Mouse (Mus musculus) lung, postnatal 10 days (tissue): ENCODE measurements around the gene Chad.

Source experiments
- DNase-seq: peaks from one replicate; pipeline ENCODE4 v3.0.0; 2021

The Chad gene

DNA sequence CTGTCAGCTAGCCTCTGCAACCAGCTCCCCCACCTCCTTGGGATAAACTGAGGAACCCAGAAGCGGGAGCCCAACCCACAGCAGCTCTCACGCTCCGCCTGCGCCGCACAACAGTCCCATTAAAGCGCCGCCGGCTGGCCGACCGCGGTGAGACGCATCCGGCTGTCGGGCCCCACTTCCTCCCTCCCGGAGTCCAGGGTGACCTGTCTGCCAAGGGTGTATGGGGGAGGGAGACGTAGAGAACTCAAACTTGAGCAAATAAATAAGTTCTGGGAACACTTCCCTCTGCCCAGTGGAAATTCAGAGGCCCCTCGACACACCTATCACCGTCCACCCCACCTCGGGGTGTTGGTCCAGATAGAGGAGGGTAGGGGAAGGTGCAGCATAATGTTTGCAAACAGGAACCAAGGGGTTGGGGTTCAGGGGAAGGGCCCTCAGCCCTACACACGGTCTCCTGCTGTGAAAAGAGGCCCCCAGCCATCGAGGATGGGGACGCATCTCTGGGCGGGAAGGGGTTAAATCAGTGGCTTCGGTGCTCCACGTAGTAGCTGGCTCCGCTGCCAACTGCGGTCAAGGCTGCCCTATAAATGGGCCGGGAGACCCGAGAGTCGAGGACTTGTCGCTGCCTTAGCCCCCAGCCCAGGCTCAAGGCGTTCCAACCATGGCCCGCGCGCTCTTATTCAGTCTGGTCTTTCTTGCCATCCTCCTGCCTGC lies at the start of gene Chad:
TSS of gene Chad (plus strand) at position 611 of the 714 bp plus-strand sequence.
- DNase-seq, result peak; percentile 82

DNA sequence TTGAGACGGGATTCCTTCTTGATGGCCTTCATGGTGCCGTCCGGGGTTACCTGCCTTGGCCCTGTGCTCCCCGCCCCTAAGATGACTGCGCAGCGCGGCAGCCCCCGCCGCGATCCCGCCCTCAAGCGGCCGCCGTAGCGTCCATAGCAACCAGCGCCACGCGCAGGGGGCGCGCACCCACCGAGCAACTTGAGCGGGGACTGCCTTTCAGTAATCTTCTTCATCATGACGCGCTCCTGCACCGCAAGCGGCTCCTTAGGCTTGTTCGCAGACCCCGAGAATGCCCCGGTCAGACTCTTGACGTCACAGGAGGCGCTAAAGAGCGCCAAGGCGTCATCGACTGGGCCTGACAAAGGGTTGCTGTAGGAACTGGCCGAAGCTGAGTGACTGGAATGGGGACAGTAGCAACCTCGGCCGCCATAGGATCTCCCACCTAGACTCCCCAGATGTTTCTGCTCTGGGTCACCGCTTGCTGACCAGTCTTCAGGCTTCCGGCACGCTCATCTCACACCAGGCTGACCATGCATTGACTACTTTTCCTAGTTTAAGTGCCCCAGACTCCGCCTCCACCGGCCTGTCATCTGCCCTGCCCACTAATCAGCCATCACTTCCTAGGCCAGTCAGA lies 43.5 kb upstream of the Chad start, which contains the start of gene Mycbpap:
TSS of gene Mycbpap (minus strand) at position 524 of the 625 bp plus-strand sequence.
- DNase-seq, result peak; percentile 68

DNA sequence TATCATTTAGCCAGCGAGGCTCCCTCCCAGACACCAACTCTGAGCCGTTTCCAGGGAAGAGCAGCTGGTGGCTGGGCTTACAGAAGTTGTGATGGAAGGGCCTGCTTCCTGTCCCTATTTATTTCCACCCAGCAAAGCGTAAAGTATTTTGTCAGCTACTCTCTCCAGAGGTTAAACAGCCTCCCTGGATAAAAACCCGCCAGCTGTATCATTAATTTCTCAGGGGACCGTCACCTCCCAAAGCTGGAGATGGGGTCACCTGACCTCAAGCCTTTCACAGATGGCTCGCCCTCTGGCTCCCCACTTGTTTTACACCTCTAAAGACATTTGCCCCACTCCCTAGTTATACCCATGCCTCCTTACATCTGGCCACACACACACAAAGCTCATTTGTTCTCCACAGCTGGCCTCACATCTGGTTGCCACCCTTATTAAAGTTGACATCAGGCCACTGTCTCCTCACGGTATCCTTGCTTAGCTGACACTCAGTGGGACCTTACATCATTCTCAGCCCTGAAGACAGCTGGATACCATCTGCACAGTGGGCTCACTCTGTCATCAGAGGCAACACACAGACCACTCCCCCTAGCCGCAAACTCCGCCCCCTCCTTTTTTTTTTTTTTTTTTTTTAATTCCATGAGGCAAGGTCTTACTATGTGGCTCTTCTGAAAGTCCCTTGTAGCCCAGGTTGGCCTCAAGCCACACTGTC lies 38.5 kb upstream of the Chad start:
- DNase-seq, result peak; percentile 34

DNA sequence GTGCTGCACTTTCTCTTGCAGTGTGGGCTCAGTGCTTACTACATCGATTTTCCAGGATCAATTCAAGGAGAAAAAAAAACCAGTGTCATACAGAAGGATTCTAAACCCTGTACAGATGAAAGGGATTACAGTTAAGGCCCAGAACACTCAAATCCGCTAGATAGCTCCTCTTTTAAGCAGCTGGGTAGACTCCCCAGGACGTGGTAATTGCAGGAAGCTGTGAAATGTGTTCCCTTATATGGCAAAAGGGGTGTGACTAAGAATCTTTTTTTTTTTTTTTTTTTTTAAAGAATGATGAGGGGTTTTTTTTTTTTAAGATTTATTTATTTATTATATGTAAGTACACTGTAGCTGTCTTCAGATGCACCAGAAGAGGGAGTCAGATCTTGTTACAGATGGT lies 36.0 kb upstream of the Chad start:
- no peak for DNase-seq

DNA sequence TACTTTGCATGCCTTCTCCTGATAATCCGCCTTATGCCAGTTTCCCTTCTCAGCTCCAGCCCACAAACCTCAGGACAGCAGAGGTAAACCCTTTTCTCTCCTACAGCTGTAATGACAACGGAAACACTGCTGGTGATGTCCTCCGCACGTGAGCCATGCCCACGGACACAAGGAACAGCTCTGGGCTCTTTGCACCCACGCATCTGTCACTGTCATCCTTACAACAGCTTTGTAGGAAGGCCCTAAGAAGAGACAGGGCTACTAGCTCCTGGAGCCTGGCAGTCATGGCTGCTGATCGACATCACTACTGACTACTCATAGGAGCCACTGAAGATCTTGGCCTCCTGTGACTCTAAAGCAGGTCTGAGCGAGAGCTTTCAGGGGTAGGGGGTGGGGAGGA lies 31.7 kb upstream of the Chad start:
- no peak for DNase-seq

DNA sequence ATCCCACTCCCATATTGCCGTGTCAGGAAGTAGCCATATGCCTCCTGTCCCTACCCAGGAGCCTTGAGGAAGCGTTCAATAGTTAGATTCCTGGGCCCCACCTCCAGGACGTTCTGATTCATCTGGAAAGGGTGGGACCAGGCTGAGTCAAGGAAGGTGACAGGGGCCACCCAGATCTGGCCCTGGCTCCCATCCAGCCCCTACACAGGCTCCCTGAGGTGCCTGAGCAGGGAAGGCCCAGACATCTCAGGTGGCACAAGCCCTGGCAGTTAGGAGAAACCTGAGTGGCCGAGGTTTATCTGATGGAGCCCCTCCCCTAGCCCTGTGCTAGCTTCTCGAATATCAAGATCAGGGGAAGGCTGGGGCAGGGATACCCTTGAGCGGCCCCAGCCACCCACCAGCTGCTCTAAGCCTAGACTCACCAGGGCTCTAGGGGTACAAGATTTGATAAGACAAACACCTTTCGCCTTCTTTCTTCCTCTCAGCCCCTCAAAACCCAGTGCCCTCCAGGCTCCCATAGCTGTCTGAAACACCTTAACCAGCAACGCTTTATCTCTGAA lies 26.0 kb upstream of the Chad start:
- no peak for DNase-seq

DNA sequence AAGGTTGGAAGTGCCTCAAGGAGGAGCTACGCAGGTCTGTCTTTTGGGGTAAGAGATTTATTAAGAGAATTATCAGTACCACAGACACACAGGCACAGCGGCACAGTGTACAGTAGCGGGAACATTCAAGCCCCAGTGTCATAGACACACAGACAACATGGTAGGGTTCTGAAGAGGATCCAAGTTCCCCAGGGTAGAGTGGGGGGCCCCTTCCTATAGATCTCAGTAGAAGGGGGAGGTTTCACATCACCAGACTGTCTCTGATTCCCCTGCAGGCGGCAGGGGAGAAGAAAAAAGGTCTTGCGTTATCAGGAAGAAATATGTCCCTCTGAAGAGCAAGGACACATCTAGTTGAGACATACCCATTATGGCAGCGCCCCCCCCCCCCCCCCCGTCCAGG lies 25.1 kb upstream of the Chad start:
- no peak for DNase-seq

DNA sequence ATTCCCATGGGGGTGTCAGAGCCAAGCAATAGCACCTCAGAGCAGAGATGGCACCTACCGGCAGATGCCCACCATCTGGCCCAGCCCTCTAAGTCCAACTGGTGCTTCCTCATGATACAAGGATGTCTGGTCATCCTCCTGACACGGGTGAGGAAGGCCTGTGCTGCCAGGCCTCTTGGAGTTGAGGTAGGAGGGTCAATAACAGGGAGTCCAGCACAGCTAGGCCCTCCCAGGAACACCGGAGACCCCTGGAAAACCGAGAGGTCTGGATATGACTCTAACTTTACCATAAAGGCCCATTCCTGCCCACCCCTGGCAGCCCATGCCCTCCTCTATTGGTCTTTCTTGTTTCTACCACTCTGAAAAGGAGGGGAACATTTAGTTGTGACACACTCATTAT lies 22.4 kb upstream of the Chad start:
- DNase-seq, result no peak

DNA sequence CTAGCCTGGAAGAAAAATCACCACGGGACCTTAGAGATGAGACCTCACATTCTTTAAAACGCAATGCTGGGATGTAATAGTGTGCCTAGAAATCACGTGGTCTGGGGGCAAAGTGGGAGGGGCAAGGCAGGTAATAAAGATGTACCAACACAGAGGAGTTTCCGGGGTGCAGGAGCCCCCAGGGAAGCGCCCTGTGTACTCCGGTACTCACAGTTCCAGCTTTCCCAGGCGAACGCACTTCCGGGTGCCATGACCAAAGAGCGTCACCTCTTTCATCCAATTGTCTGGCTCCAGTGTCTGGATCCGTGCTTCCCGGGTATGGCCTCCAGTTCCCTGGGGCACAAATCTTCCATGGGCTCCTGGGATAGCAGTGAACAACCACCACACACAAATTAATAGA lies 21.5 kb upstream of the Chad start:
- DNase-seq, result no peak

DNA sequence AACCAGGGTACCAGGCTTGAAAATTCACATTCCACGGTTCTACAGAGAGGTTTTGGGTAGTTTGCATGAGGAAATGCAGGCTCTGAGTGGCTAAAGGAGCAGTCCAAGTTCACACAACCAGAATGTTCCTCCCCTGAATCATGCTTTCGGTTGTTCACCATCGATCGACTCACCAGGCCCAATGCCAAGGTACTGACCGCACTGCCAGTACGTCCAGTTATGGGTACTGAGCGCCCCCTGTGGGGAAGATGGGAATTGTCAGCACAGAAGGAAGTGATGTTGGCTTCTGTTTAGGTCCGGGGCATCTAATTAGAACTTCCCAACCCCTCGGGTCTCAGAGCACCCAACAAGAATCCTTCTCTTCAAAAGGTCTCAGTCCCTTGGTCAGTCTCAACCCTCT lies 20.9 kb upstream of the Chad start:
- DNase-seq, result peak; percentile 97

DNA sequence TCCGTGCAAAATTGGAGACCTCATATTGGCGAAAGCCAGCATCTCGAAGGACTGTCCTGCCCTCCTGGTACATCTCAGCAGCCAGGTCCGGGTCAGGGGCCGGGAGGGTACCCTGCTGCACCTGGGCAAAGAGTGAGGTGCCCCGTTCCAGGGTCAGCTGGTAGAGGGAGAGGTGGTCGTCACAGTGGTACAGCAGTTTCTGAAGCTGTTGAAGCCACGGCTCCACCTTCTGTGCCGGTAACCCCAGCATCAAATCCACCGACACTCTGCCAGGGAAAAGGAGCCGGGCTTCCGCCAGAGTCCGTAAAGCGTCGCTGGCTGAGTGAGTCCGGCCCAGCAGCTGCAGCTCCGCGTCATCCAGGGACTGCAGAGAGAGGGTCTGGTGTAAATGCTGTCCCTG lies 20.4 kb upstream of the Chad start:
- DNase-seq, result no peak

DNA sequence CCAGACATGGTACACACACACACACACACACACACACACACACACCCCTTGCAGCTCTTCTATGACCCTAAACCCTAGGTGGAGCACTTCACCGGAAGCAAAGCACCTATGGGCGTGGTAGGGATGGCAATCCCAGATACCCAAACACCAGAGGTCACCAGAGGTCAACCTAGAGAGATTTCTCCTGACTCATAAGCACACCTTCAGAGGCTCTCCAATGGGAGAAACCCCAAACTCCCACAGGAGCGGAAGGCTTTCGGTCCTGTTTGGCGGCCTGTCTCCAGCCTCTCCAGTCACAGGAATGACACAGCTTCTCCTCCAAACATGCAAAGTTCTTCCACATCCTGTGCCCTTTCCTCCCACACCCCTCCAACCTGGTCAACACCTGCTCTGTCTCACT lies 18.5 kb upstream of the Chad start:
- DNase-seq, result no peak

DNA sequence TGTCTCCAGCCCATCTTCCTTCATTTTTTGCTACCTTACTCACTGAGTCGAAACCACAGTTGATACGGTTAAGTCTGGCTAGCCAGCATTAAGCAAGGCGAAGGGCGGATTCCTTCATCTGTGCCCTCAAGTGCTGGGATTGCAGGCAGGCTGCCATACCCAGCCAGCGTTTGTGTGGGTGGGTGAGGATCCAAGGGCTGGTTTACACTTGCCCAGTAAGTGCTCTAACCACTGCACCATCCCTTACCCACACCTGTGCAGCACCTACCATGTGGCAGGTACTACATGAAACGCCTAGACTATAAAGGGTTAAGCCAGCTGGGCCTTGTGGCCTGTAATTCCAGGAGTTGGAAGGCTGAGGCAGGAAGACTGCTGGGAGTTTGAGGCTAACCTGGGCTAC lies 17.6 kb upstream of the Chad start:
- no peak for DNase-seq

DNA sequence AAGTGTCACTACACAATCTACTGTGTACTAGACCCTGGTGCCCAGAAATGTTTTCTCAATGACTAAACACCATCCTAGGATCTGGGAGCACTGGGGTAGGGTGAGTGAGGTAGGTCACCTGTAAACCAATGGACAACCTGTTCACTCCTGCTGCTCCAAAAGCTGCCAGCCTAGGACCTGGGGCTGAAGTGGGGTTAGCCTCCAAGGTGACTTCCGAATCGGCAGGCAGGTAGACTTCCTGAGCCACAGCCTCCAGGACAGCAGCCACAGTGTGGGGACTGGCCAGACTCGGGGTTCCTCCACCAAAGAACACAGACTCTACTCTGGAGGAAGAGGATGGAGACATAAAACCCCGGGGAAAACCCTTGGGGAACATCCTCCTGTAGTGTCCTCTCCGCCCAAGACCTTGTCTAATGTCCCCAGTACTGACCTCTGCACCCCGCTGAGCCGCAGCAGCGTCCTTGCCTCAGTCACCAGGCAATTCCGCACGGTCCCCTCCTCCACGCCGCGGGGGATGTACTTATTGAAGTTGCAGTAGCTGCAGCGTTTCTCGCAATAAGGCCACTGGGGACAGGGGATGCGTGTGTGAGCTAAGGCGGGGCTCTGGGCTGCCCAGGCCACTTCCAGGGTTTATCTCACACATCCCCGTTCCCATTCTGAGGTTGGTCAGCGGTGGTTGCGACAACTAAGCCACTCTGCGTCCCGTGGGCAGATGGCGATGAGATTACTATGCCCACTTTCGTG lies 16.6 kb upstream of the Chad start:
- peak; percentile 53 for DNase-seq

DNA sequence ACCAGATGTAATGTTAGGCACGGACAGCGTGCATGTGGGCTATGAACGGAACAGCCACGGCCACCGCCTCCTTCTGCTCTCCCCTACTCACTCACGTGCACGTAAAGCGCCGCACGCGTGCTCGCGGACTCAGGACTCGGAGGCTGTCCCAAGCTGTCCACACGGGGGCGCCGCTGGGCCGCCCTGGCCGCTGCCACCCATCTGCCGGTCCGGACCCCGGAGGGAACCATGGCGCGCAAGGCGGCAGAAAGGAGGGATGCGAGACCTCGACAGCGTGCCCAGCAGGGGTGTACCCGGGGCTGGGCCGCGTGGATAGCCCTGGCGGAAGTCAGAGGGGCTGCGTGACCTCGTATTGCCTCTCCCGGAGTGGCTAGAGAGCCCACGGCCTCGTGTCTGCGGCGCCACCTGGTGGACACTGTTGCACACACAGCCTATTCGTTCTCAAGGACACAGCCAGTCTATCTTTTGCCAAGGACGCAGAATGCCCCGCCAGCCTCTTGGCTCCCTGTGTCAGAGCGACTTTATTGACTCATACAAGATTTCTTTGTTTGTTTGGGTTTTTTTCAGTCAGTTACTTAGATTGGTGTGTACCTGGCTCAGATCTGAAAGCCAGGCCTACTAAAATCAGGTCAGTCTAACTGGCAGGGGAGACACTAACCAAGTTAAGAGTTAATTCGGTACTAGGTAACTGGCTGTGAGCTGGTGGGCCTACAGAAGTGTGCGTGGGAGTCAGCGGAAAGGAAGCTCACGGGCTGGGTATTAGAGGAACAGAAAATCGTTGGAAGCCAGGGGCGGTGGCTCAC lies 15.8 kb upstream of the Chad start, which contains the start of gene Rsad1:
TSS of gene Rsad1 (minus strand) at position 368 of the 803 bp plus-strand sequence.
- peak; percentile 96 for DNase-seq

DNA sequence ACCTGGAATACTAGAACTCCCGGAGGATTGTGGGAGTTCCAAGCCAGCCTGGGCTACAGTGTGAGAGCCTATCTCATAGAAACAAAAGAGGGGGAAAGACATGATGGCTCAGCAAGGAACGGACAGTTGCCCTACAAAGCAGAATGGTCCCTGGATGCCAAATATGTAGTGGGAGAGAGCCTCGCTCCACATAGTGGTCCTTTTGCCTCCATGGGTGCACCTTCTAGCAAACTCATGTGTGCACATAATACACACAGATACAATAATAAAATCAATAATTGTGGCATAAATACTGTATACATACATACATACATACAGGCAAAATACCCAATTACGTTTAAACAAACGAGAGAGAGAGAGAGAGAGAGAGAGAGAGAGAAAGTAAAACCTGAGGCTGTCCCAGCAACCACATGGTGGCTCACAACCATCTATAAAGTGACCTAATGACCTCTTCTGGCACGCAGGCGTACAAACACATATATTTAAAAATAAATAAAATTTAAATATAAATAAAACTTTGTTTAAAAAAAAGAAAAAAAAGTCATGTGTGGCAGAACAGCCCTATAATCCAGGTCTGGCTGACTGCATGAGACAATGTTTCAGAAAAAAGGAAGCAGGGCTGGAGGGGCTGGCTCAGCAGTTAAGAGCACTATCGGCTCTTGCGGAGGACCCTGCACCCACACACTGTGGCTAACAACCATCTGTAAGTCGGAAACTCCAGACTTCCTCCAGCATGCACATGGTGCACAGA lies 15.0 kb upstream of the Chad start:
- no peak for DNase-seq

DNA sequence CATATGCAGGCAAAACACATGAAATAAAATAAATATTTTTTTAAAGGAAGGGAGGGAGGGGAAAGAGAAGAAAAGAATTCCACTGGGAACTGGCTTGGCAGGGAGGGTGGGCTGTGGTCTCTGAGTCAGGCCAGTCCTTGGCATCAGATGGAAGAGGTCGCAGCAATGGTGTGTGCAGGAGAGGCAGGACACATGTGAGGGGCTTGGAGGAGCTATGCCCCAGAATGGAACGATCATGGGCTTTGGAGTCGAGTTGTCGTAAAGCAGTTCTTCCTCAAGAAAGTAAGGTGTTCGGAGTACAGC lies 14.5 kb upstream of the Chad start:
- no peak for DNase-seq

DNA sequence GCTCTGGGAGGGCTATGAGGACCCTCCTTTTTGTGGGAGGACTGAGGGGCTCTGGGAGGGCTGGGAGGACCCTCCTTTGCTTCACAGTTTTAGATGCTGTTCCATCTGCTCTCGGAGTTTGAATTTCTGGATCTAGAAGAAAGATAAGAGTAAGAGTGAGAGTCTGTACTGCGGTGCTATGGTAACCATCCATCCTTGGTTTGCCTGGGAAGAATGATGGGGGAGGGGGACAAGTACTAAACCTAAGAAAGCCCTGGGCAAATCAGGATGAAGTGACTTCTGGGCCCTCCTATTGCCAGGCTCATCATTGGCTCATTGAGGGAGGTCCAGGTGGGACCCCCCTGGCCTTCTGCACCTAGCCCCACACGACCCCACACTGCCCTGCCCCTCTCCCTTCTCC lies 6.6 kb upstream of the Chad start:
- DNase-seq, result no peak

DNA sequence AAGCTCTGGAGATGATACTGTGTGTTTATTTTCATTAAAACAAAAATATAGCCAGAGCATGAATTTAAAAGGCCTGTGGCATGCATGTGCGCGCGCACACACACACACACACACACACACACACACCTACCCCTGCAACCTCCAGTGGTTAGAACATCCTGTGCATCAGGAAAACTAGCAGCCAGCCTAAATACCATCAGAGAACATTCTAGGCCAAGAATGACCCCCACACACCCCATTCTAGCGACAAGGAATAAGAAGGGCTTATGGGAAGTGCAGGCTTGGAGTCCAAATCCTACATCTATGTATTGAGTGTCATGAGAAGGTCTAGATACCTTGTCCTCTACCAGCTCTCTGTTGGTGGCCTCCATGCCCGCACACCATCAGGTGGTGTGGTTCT lies 1.5 kb upstream of the Chad start:
- DNase-seq, result no peak

DNA sequence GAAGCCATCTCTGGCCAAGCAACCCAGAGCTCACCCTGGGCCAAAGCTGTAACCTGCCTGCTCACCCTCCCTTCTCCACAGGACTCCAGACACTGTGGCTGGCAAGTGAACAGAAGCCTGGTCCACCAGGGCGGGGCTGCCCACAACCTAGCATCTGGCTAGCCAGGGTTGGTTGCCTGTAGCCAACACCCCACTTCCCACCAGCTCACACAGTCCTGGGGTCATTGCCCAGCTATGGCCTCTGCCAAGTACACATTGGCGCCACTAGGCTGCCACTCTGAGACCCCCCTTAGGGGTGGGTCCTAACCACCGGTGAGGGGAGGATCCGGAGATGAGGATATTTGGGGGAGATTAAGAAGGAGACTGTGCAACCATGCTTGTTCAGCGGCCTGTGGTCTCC lies 1.0 kb upstream of the Chad start:
- no peak for DNase-seq

DNA sequence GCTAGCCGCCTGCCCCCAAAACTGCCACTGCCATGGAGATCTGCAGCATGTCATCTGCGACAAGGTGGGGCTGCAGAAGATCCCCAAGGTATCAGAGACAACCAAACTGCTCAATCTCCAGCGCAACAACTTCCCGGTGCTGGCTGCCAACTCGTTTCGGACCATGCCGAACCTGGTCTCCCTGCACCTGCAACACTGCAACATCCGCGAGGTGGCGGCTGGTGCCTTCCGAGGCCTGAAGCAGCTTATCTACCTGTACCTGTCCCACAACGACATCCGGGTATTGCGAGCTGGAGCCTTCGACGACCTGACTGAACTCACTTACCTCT lies 268 bp downstream of the Chad start:
- DNase-seq, result peak; percentile 62

DNA sequence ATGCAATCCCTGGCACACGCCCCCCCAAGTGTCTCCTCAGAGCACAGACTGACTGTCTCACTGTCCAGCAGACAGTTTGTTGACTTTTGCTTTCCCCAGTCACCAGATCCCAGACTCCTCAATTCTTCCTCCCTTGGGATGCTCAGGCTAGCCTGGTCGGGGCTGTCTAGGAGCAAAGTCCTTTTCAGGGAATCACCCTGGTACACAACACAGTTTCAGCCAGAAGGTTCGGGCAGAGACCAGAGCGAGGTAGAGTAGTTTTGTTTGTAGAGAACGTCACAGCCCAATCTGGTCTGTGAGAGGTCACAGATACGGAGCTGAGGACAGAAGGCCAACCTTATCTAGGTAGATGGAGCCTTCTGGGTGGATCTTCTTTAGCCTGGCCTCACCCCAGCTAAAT lies 1.7 kb downstream of the Chad start:
- no peak for DNase-seq
